Mouse (Mus musculus): ENCODE data around the gene Gm4133.
"Not testable (repeated sequence)": the region's sequence is repeated elsewhere in the genome, so short reads cannot be mapped to it uniquely, and the experiment has no call there.

Gene Gm4133

GRCm38 (mm10) chr7:20333965-20334364 is at the start of gene Gm4133:
TSS of gene Gm4133 (minus strand) at chr7:20334065.
- not testable (repeated sequence) for DNase-seq (ENCODE audit: low spot score)

GRCm38 (mm10) chr7:20375310-20375709 is 41.4 kb upstream of the Gm4133 start, which contains the start of gene Gm5728:
TSS of gene Gm5728 (minus strand) at chr7:20375410.
- DNase-seq (ENCODE audit: low spot score) = not testable (repeated sequence)
